Mouse (Mus musculus) brain, embryonic 14.5 days (tissue): ENCODE measurements at regions not wholly inside any gene's neighbourhood (a gene's known extent, or its start where the extent isn't known, plus 50 kb on each side); places are given as distances from the start of the nearest gene placed in this dataset.

Experiments
- DNase-seq: peaks from one replicate; pipeline ENCODE4 v3.0.0-alpha.2; 2011; ENCODE audit warnings: low read depth
- CTCF ChIP-seq: fragments of 200-500 bp; IDR thresholded peaks from 2 replicates; pipeline ENCODE4 v1.5.1; 2012; ENCODE audit warnings: inconsistent platforms, mild to moderate bottlenecking, moderate library complexity, borderline replicate concordance; ENCODE audit not compliant: insufficient read depth, insufficient read length; ENCODE audit errors: extremely low read depth
- POLR2A ChIP-seq: fragments of 200-500 bp; IDR thresholded peaks from 2 replicates; pipeline ENCODE4 v1.6.1; 2012; ENCODE audit warnings: mild to moderate bottlenecking, inconsistent platforms, borderline replicate concordance; ENCODE audit not compliant: poor library complexity, insufficient read depth, insufficient read length, severe bottlenecking; ENCODE audit errors: extremely low read depth

DNA sequence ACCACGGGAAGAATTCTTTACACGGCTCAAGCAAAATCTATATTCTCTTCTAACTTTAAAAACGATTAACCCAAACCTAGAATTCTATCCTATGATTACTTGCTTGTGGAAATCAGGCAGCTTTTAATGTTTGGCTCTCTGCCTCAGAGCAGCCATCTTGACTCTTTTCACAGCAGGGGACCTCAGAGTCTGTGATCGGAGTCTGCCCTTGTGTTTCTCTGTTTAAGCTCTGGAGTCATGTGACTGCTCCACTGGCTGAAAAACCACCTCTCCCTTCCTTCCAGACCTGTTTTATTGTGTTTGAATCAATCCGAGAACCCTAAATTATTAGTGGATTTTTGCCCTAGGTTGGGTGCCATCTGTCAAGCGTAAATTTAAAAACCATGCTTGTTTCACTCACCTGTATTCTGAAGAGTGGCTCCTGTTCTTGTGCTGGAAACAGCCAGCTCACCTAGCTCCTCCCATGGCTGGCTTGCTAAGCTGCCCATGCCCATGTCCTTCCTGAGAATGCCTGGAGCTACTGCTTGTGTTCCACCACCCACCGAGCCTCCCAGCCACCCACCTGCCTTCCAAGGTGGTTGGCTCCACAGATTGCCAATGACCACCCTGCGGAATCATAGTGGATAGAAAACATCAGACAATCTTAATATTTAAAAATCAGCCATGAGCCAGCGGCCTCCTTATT, 62.6 kb downstream of the Perp start:
- TF ChIP-seq CTCF (no peak), POLR2A (no peak)

DNA sequence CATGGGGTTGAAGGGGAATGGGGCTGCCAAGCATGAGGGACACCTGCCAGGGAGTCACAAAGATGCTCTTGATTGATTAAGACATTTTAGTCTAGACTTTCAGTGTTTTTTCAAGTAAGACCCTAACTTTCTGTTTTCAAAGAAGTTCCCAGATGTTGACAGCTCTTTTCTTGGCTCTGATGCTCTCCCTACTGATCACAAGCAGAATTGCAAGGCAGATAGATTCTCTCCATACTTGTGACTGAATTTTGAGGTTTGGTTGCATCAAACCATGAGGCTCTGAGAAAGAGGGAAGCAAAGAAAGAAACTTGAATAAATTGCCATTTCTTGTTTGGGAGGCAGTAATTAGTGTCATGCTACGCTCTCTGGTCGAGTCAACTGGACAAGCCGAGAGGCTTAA, 64.5 kb downstream of the Perp start:
- TF ChIP-seq POLR2A (no peak), CTCF (no peak)

More for the DNA sequence above, 62.6 kb downstream of the Perp start:
- DNase-seq: peak; percentile 31

DNA sequence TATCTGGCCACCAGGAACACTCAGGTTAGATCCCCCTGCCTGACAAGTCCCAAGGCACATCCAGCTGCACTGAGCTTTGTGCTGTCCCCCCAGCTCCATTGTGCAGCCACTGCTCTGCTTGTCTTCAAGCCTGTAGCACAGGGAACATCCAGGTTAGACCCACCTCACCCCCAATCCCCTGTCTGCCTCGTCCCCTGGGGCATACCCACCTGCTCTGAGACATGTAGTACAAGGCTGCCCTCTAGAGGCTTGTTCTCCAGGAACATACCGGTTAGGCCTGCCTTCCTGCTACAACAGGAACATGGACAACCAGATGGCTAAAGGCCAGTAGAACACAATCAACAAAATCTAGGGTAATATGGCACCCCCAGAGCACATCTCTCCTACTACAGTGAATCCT, 66.1 kb downstream of the Perp start:
- TF ChIP-seq CTCF: peak; percentile 59; the same call in 1 of the 2 replicates
- no peak for TF ChIP-seq POLR2A
- peak; percentile 69 for DNase-seq

More for the DNA sequence above, 64.5 kb downstream of the Perp start:
- no peak for DNase-seq

DNA sequence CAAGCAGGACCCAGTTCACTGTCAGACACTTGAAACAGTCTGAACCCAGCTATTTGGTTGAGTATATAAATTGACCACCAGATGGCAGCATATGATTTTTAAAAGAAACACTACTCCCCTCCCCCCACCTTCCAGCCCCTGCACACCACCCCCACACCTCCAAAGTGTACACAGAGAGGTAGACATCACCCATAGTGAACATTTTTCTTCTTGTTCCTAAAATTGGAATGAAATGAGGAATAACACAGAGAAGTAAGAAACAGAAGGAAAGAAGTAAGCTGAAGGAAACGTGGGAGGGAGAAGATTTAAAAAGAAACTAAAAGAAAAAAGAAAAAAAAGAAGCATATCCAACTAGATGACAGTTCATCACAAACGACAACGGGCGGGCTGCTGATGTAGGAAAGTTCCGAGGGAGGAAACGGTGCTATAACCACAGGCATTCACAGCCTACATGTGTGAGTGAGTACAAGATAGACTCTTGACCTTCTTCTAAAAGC, 72.3 kb downstream of the Perp start:
- TF ChIP-seq CTCF (peak; percentile 30; the same call in 1 of the 2 replicates), POLR2A (no peak)
- peak; percentile 60 for DNase-seq

DNA sequence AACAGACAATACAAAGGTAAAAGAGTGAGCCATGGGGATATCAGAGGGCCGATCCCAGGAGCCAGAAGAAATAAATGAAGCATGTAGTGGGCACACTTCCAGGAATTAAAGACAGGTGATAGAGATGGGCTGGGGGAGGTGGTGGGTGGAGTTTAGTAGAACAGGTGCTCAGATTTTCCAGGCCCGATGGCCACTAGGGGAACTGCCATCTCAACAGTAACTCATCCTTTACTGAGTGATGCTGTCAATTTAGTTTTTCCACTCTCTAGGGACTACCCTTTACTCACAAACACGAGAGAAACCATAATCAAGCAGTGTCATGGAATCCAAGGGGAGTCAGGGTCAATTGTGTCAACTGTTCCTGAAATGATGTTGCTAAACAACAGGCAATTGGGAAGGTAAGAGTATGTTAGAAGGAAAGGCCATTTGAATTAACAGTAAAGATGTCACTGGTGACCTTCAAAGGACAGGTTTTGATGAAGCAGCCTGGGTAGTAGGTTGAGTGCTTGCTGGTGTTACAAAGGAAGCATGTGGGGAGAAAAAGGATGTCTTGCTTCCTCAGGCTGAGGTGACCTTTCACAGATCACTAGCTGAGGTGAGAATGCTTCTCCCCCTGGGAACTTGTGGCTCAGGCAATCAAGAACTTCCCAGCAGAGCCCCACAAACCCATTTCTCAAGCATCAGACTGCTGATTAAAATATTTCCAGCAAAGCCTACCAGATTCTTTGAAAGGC, 78.4 kb downstream of the Perp start:
- TF ChIP-seq POLR2A (no peak), CTCF (no peak)
- DNase-seq: no peak

DNA sequence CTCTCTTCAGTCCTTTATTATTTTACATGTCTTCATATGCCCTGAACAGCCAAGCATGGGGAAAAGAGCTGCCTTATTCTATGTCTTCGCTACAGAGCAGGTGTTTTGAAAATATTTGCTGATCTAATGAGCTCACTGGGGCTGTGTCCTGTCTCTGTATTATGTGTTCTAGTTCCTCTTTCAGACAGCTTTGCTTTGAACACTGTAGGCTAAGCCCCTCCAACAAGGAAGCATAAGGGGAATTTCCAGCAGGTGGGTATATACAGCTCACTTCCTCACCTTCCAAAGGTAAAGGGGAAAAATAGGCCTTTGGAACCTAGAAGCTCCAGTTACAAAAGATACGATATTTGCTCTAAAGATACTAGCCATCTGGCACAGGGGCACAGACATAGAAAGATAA, 83.0 kb downstream of the Perp start:
- no peak for DNase-seq

DNA sequence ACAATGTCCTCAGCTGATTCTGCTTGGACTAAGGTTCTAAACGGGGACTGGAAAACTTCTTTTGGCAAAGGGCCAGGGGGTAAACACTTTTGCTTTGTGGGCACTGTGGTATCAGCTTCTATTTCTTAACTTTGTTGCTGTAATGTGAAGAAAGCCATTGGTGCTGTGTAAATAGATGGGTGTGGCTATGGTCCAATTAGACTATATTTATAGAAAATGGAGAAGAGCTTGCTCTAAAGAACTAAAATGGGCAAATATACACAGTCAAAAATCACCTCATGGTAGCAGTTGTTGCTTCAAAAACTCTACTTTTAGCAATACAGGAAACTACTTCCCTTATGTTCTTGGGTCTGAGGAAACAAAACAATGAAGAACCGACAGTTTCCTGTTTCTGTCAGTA, 84.1 kb downstream of the Tnfaip3 start:
- TF ChIP-seq CTCF (no peak), POLR2A (no peak)
- no peak for DNase-seq

More for the DNA sequence above, 83.0 kb downstream of the Perp start:
- no peak for TF ChIP-seq CTCF
- TF ChIP-seq POLR2A: no peak

DNA sequence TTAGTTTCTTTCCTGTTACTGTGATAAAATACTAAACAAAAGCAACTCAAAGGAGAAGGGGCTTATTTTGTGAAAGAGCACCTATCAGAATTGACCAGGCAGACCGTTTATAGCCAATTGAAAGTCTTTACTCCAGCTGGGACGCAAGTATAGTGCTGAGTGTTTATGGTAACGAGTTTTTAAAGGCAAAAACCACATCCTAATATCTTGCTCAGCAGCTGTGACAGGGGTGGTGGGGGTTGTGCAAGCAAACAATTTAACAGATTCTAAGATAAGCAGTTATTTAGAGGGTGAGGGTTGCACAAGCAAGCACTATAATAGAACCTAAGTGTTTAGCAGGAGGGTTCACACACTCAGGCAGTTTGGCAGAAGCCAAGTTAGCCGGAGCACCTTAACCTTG, 74.0 kb downstream of the Tnfaip3 start:
- DNase-seq: no peak
- TF ChIP-seq CTCF (no peak), POLR2A (no peak)

DNA sequence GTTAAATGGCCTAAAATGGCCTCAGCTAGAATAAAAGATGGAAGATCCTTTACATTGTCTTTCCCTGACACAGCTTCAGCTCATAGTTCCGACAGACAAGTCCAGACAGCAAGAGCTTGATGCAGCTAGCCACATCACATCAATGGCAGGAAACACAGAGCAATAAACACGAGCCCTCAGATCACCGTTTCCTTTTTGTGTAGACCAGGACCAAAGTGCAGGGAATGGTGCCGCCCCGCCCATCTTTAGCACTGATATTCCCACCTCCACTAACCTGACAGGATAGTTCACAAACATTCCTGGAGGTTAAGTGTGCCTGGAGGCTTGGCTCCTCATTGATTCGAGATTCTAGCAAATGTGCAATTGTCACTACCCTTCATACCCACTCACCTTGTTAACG, 73.5 kb downstream of the Tnfaip3 start:
- TF ChIP-seq CTCF (no peak), POLR2A (no peak)
- no peak for DNase-seq

DNA sequence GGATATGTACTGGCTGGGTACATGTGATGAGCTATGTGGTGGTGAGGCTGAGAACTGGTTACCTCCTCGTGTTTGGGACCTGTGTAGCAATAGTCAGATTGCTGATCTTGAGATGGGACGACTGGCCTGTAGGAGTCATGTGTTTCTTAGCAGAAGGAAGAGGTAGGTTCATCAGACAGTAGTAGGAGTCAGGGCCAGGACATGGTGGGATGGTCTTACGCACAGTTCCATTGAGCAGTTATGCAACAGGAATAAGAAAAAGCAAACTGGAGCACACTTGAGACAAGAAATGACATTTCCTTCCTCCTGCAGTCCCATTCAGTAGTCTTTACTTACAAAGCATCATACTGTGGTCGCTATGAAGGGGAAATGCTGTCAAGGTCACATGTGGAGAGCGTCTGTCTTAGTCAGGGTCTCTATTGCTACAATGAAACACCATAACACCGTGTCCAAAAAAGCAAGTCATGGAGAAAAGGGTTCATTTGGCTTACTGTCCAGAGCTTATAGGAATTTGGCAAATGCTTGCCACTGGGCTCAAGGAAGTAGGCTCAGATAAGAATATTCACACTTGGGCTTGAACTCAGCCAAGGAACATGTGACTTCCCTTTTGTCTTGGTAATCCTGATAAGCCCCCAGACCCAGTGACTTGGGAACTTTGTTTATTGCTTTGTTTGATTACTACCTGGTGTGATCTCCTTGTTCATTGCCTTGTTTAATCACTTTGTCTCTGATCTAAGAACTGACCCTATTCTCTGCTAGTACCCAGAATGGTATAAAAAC, 72.0 kb downstream of the Tnfaip3 start:
- TF ChIP-seq POLR2A: no peak
- DNase-seq: no peak

DNA sequence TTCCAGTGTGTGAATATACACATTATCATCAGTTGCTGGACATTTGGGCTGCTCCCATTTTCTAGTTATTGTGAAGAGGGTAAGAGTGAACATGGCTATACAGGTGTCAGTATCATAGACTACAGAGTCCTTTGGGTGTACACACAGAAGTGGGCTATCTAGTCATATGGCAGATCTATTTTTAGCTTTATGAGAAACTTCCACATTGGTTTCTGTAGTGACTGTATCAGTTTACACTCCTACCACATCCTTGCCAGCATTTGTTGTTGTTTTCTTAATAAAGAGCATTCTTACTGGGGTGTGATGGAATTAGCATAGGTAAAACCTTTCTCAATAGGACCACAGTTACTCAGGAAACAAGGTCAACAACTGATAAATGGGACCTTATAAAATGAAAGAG, 68.7 kb downstream of the Tnfaip3 start:
- DNase-seq: no peak
- no peak for TF ChIP-seq POLR2A
- TF ChIP-seq CTCF: no peak
